Mouse (Mus musculus): ENCODE measurements around the gene Sft2d2. TPM values are rescaled to one million over a fixed set of nuclear protein-coding genes. Genes with fewer than 3 reads are reported as not detected.

The Sft2d2 gene
- 10 to 100 TPM; 12.6 to 12.9 TPM for total RNA-seq (2021)

GRCm38 (mm10) chr1:165193880-165194661, at the start of gene Sft2d2:
TSS of gene Sft2d2 (minus strand) at chr1:165194438.
- peak; percentile 56 to 67 for DNase-seq (ENCODE audit: low spot score in 2 of 2)
- intact Hi-C loops (cut with DNase I) = no loop called here

DNA sequence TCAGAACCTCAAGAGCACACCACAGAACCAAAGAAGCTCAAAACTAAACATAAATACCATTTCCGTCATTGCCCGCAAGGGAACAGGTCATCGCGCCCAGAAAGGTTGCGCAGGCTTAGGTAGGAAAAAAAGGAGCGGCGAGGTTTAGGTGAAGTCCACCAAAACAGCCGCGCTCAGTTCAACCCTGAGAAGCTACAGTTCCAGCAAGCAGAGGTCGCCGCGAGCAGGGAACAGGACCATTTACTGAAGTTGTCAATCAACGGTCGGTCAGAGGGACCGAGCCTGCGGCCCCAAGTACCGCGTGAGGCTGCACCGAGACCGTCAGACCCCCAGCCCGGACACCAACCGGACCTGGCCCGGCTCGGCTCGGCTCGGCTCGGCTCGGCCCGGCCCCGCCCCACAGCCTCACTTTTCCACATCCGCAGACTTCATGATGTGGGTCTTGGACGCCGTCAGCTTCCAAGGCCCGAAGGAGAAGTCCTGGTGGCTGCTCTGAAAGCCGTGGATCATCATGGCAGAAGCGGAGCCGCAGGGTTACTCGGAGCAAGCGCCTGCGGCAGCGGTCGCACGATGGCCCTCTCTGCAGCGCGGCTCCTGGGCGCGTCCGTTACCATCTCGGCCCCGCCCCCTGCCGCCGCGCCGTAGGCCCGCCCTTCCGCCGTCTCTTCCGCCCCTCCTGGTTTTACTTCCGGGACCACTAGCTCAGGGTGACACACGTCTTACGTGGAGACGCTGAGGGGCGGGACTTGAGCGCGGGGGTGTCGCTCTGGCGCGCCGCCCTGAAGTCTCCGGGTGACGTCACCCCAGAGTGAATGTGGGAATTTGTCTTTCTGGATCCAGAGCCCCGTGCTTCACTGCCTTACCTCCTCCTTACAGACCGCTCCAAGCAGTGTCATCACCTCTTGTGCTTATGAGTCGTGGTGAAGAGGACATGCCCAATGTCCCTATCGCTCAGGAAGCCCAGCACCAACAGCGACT, 42.4 kb upstream of the Sft2d2 start, which contains the start of gene Tiprl:
Tiprl (minus strand) TSS at position 676 of the 978 bp plus-strand sequence.
- DNase-seq (ENCODE audit: low spot score in 2 of 2) = peak; percentile 98 to 99
- intact Hi-C loops (cut with DNase I) = loop anchor here (1.0 to 5.0 kb wide), 2 partner anchors 84 to 226 kb away; partner anchors contain the start of genes Dcaf6 and Mpc2

DNA sequence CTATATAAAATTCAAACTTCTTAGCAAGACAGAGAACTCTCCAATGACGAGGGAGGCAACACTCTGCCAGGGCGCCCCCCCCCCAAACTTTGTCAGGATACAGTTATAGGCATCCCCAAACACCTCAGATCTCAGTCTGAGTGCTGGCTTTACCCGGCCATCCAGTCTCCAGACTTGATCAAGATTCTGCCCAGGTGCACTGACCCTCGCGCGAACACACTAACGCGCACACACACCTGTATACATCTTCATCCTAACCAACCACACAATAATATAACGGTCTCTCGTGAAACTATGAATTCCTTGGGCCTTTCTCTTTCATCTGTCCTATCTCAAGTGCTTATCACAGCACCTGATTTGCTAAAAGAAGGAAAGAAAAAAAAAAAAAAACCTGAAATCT, 41.6 kb upstream of the Sft2d2 start:
- intact Hi-C loops (cut with DNase I) = loop anchor here (1.0 to 5.0 kb wide), 2 partner anchors 84 to 226 kb away; partner anchors contain the start of genes Dcaf6 and Mpc2
- DNase-seq (ENCODE audit: low spot score in 2 of 2) = no peak

DNA sequence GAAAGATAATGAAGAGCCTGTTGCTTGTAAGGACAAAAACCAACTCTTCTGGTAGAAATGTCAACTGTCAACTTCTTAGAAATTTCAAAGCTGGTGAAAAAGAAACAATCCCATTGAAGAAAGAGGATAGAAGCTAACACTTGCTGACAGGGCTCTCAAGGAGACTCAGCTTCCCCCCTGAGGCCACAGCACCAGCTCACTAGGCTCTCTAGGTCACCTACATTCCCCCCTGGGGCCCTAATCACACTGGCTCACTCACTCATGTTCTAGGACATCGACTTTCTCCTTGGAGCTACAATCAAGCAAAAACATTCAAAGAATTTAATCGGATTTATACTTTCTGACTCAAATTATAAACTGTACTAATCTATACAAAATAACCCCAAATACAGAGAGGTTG, 39.6 kb upstream of the Sft2d2 start:
- DNase-seq (ENCODE audit: low spot score in 2 of 2) = no peak
- intact Hi-C loops (cut with DNase I) = no loop called here

DNA sequence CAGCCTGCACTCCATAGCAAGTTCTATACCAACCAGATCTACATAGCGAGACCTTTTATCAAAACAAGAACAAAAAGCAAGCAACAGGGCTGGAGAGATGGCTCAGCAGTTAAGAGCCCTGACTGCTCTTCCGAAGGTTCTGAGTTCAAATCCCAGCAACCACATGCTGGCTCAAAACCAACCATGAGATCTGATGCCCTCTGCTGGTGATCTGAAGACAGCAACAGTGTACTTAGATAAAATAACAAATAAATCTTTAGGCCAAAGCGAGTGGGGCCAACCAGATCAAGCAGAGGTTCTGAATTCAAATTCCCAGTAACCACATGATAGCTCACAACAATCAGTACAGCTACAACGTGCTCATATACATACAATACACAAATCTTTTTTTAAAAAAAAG, 36.5 kb upstream of the Sft2d2 start:
- intact Hi-C loops (cut with DNase I) = no loop called here
- DNase-seq (ENCODE audit: low spot score in 2 of 2) = no peak

GRCm38 (mm10) chr1:165229577-165229976, 35.3 kb upstream of the Sft2d2 start:
- intact Hi-C loops (cut with DNase I) = no loop called here
- no peak for DNase-seq (ENCODE audit: low spot score in 2 of 2)

GRCm38 (mm10) chr1:165217023-165217589, 22.9 kb upstream of the Sft2d2 start:
- intact Hi-C loops (cut with DNase I) = no loop called here

GRCm38 (mm10) chr1:165215831-165216230, 21.6 kb upstream of the Sft2d2 start:
- intact Hi-C loops (cut with DNase I) = no loop called here
- no peak for DNase-seq (ENCODE audit: low spot score in 2 of 2)

More at GRCm38 (mm10) chr1:165217023-165217589, 22.9 kb upstream of the Sft2d2 start:
- DNase-seq (ENCODE audit: low spot score in 2 of 2) = no peak

- intact Hi-C loops (cut with DNase I) = no loop called here
Measured at GRCm38 (mm10) chr1:165205591-165205990, 11.4 kb upstream of the Sft2d2 start.

DNA sequence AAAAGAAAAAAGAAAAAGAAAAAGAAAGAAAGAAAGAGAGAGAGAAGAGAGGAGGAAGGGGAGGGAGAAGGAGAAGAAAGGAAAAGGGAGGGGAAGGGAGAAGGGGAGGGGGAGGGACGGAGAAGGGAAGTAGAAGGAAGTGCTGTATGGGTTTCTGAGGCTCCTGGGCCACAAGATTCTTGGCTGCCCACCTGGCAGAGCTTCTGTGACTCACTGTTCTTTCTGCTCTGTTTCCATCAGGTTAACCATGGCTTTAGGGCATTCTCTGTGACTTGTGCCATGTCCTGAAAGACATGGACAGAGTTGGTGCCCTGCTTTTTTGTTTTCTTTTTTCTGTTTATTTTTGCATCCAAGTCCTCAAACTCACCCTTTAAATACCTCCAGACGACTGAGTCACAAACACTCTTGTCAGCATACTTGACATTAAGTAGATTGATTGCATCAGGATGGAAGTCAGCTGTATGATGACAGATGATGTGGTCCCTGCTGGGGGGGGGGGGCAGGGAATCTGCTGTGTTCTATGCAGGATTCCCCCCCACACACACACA, 9.3 kb upstream of the Sft2d2 start:
- intact Hi-C loops (cut with DNase I) = no loop called here
- no peak for DNase-seq (ENCODE audit: low spot score in 2 of 2)

More at GRCm38 (mm10) chr1:165205591-165205990, 11.4 kb upstream of the Sft2d2 start:
- no peak for DNase-seq (ENCODE audit: low spot score in 2 of 2)

DNA sequence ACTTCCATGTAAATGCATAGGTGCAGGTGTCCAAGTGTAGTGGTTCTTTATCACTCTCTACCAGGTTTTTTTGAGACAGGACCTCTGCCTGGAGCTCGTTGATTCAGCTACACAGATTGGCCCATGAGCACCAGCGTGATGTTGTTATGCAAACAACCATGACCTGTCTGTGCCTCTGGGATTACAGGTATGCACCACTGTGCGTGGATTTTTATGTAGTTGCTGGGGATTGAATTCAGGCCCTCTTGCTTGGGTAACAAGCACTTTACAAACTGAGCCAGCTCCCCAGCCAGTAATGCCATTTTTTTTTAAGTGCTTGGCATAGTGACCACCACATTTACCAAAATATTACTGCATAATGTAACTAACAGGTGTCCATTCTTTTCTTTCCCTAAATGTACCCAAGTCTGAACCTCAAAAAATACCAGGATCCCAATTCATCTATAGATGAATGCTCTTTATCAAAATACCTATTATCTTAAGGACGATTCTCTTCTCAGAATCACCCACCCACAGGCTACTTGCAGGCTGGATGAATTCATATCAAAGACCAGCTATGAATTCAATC, 7.3 kb upstream of the Sft2d2 start:
- intact Hi-C loops (cut with DNase I) = no loop called here
- DNase-seq (ENCODE audit: low spot score in 2 of 2) = no peak

GRCm38 (mm10) chr1:165200748-165201147, 6.5 kb upstream of the Sft2d2 start:
- no peak for DNase-seq (ENCODE audit: low spot score in 2 of 2)
- intact Hi-C loops (cut with DNase I) = no loop called here

DNA sequence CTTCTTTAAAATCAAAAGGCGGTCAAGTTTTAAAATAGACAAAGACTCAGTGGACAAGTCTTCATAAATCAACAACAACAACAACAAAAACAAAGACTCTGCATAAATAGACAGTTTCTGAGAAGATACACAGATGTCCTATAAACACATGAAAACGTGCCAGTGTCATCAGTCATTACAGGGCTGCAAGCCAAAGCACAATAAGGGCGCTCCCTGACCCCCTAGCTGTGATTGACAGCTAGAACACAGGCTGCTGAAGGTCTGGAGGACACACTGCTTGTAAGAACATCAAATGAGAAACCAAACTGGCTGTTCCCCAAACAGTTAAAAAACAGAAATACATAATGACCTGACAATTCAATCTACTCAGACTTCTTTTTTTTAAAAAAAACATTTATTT, 5.4 kb upstream of the Sft2d2 start:
- DNase-seq (ENCODE audit: low spot score in 2 of 2) = no peak
- intact Hi-C loops (cut with DNase I) = no loop called here

DNA sequence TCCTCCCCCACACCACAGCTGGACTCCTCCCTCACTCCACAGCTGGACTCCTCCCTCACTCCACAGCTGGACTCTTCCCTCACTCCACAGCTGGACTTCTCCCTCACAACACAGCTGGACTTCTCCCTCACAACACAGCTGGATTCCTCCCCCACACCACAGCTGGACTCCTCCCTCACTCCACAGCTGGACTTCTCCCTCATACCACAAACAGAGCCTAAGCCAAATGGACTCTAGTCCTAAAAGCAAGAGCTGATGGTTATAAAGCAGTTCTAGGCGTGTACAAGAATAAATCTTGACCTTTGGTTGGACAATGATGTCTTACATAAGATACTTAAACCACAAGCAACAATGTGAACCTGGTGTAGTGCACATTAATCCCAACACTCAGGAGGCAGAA, 4.7 kb upstream of the Sft2d2 start:
- no peak for DNase-seq (ENCODE audit: low spot score in 2 of 2)
- intact Hi-C loops (cut with DNase I) = no loop called here

DNA sequence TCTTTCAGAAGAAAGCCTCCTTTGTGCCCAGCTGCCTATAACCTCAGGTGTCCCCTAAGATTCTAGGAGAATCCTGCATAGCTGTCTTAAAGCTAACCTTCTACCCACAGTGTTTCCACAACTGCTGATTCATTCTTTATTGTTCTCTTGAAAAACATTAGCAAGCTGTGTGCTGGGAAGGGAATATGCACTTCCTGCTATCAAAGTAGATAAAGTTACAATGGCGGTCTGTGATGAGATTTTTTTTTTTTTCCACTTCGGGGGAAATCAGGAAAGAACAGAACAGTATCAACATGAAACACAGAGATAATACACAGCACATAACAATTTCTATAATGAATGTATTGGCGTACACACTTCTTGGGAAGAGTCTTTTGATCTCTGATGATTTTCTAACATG, 3.6 kb upstream of the Sft2d2 start:
- intact Hi-C loops (cut with DNase I) = no loop called here
- no peak for DNase-seq (ENCODE audit: low spot score in 2 of 2)

- DNase-seq (ENCODE audit: low spot score in 2 of 2) = no peak
- intact Hi-C loops (cut with DNase I) = no loop called here
Measured at GRCm38 (mm10) chr1:165195396-165195960, 1.2 kb upstream of the Sft2d2 start.

GRCm38 (mm10) chr1:165194662-165195013, 400 bp upstream of the Sft2d2 start:
- no peak for DNase-seq (ENCODE audit: low spot score in 2 of 2)
- intact Hi-C loops (cut with DNase I) = no loop called here

DNA sequence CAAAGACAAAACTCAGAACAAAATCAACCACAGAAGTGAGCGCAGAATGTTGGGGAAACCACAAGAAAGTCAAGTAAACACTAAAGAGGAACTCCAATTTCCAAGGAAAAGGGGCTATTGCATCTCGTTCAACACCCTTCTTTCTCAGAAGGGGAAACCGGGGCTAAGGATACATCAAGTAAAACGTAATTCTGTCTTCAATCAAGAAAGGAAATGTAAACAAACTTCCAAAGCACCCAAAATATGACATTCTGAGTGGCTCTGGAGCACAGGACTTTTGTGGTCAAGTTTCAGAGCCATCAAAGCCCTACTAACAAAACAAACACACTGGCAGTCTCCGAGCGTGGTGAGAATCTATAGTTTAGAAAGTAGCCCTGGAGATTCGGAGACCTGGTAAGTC, 812 bp downstream of the Sft2d2 start:
- DNase-seq (ENCODE audit: low spot score in 2 of 2) = no peak
- intact Hi-C loops (cut with DNase I) = no loop called here

GRCm38 (mm10) chr1:165192714-165193264, 1.4 kb downstream of the Sft2d2 start:
- DNase-seq (ENCODE audit: low spot score in 2 of 2) = no peak
- intact Hi-C loops (cut with DNase I) = no loop called here
